Mouse (Mus musculus) midbrain, embryonic 14.5 days (tissue): ENCODE data around the gene Tmem87b. TPM values are rescaled to one million over a fixed set of nuclear protein-coding genes. Genes with fewer than 3 reads are reported as not detected.

Source experiments
- ATAC-seq: fragments of 200-750 bp; cut with Nextera tagmentation; 2 replicates; pipeline ENCODE4 v1.8.0; 2017; ENCODE audit warnings: moderate number of reproducible peaks, moderate library complexity; ENCODE audit not compliant: low FRiP score, low TSS enrichment
- DNase-seq: peaks from one replicate; pipeline ENCODE4 v3.0.0-alpha.2; 2015
- H3K27ac ChIP-seq: fragments of 300-500 bp; sonication (generic); replicated peaks from 2 replicates; pipeline ENCODE4 v1.5.1; 2014; ENCODE audit warnings: mild to moderate bottlenecking, low read depth, low read length, moderate library complexity
- H3K27me3 ChIP-seq: fragments of 300-500 bp; sonication (generic); 2 replicates; pipeline ENCODE4 v1.6.1; 2014; ENCODE audit warnings: low read length, control low read depth, mixed read lengths; ENCODE audit not compliant: control insufficient read depth, insufficient read depth
- H3K36me3 ChIP-seq: fragments of 300-500 bp; sonication (generic); 2 replicates; pipeline ENCODE4 v1.6.1; 2014; ENCODE audit warnings: low read length, control low read depth; ENCODE audit not compliant: control insufficient read depth, insufficient read depth
- H3K4me1 ChIP-seq: fragments of 300-500 bp; sonication (generic); 2 replicates; pipeline ENCODE4 v1.6.1; 2014; ENCODE audit warnings: mild to moderate bottlenecking, antibody characterized with exemption, low read length, control low read depth; ENCODE audit not compliant: control insufficient read depth, insufficient read depth
- H3K4me2 ChIP-seq: fragments of 300-500 bp; sonication (generic); 2 replicates; pipeline ENCODE4 v1.6.1; 2014; ENCODE audit warnings: mild to moderate bottlenecking, low read length, moderate library complexity
- H3K4me3 ChIP-seq: fragments of 300-500 bp; sonication (generic); replicated peaks from 2 replicates; pipeline ENCODE4 v1.5.1; 2014; ENCODE audit warnings: low read depth, low read length
- H3K9ac ChIP-seq: fragments of 300-500 bp; sonication (generic); replicated peaks from 2 replicates; pipeline ENCODE4 v1.6.1; 2014; ENCODE audit warnings: mild to moderate bottlenecking, low read length, moderate library complexity
- H3K9me3 ChIP-seq: fragments of 300-500 bp; sonication (generic); 2 replicates; pipeline ENCODE4 v1.6.1; 2016; ENCODE audit warnings: low read length, control low read depth, mixed read lengths; ENCODE audit not compliant: control insufficient read depth
- WGBS: fragments of 180-500 bp; shearing (Covaris S2); extraction: QIAGEN DNeasy Blood & Tissue Kit; methylation state at CpG from one replicate; pipeline ENCODE4 v1.1.7; 2014; 5-methylcytosine and 5-hydroxymethylcytosine counted together
- polyA plus RNA-seq: library from polyadenylated mRNA; unstranded; fragments of >200 nt; fragmentation: Nextera tagmentation; extraction: Ambion mirVana; gene quantifications from 2 replicates; pipeline ENCODE4 v1.2.1, GENCODE M21; 2014

Gene Tmem87b
- polyA plus RNA-seq, 1 experiment from 2014 or later = 39.0 TPM

DNA sequence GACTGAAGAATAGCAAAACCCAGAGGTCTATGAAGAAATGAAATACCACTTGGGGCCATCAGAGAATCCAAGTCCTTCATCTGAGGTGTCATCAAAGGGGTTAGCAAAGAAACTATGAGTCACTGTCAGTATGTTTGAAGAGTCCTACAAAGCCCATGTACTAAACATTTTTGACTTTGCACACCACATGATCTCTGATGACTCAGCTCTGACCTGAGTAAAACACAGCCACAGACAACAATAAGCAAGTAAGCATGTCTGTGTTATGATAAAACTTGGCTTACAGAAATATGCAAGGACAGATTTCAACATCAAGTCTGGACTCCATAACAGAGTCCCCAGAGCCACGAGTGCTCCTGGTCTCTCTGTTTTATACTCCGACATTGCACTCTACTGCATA lies 15.1 kb downstream of the Tmem87b start:
- no peaks in the 10 kb centered on the region for H3K4me1 ChIP-seq
- DNase-seq = no peak
- no peaks in the 10 kb centered on the region for H3K9me3 ChIP-seq
- H3K9ac ChIP-seq = no peak overlapping the region
- WGBS = 99% methylated on average over 2 of the region's 2 CpGs
- peaks cover 92% of the 10 kb centered on the region for H3K36me3 ChIP-seq
- no peaks in the 10 kb centered on the region for H3K27me3 ChIP-seq
- no peak for ATAC-seq
- H3K27ac ChIP-seq = no peak overlapping the region
- no peak overlapping the region for H3K4me3 ChIP-seq
- no peak overlapping the region for H3K4me2 ChIP-seq

DNA sequence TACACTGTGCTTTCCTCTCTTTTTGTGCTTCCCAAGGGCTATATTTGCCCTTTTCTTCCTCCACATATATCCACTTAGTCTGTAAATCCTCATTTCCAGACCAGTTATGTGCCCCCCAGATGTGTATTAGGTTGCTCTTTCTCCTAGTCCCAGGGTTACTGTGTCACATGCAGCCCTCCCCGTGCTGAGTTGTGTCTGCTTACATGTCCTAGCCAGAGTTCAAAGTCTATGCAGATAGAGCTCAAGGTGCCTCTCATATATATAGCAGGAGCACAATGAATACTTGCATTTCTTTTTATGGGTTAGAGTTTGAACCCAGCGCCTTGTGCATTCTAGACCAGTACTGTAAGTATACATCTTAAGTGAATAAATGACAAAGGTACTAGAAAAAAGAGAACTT lies 15.5 kb downstream of the Tmem87b start:
- H3K27me3 ChIP-seq = no peaks in the 10 kb centered on the region
- ATAC-seq (no peak), DNase-seq (no peak)
- 96% methylated on average over 2 of the region's 2 CpGs for WGBS
- no peaks in the 10 kb centered on the region for H3K4me1 ChIP-seq
- H3K4me3 ChIP-seq = no peak overlapping the region
- no peak overlapping the region for H3K4me2 ChIP-seq
- H3K27ac ChIP-seq = no peak overlapping the region
- no peak overlapping the region for H3K9ac ChIP-seq
- peaks cover 91% of the 10 kb centered on the region for H3K36me3 ChIP-seq
- no peaks in the 10 kb centered on the region for H3K9me3 ChIP-seq

DNA sequence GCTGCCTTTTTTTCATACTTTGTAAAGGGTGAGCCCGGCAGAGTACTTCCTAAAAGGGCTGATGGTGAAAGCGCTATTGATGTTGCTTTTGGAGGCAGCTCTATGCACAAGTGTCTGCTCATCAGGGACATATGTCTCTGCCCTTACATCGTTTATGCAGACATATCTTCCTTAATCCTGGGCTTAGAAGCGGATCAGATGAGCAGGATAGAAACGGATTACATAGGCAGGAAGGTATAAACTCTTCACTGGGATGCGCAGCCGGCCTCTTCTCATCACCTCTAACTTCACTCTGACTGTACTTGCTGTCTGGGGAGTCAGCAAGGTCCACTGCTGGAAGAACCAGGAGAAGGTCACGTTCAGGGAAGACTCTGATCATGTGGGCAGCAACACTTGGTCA lies 19.6 kb downstream of the Tmem87b start:
- no peak for DNase-seq
- no peak for ATAC-seq
- H3K4me2 ChIP-seq = no peak overlapping the region
- H3K9me3 ChIP-seq = no peaks in the 10 kb centered on the region
- no peaks in the 10 kb centered on the region for H3K4me1 ChIP-seq
- no peak overlapping the region for H3K4me3 ChIP-seq
- H3K36me3 ChIP-seq = peaks cover 83% of the 10 kb centered on the region
- H3K27me3 ChIP-seq = no peaks in the 10 kb centered on the region
- WGBS = 95% methylated on average over 8 of the region's 8 CpGs
- H3K9ac ChIP-seq = no peak overlapping the region
- H3K27ac ChIP-seq = no peak overlapping the region

DNA sequence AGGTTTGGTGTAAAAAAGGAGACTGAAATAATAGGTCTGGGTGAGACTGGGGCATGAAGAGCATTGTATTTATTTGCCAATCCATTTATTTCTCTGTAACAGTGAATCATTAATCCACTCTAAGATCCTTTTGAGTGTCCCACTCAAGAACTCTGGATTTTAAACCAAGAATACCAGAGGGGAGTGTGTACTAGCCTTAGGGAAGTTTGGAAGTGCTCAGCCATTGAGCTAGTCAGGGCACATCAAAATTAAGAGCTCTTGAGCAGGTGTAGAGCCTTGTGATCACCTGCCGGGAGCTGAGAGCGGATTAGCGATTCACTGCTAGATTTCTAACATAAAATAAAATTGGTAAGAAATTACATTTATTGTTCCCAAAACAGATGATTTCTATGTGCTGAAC lies 20.7 kb downstream of the Tmem87b start:
- Histone ChIP-seq H3K27ac (no peak overlapping the region), H3K9me3 (no peaks in the 10 kb centered on the region), H3K27me3 (no peaks in the 10 kb centered on the region), H3K4me2 (no peak overlapping the region), H3K9ac (no peak overlapping the region), H3K4me1 (no peaks in the 10 kb centered on the region), H3K36me3 (peaks cover 82% of the 10 kb centered on the region), H3K4me3 (no peak overlapping the region)
- 93% methylated on average over 3 of the region's 3 CpGs for WGBS
- no peak for ATAC-seq
- no peak for DNase-seq

DNA sequence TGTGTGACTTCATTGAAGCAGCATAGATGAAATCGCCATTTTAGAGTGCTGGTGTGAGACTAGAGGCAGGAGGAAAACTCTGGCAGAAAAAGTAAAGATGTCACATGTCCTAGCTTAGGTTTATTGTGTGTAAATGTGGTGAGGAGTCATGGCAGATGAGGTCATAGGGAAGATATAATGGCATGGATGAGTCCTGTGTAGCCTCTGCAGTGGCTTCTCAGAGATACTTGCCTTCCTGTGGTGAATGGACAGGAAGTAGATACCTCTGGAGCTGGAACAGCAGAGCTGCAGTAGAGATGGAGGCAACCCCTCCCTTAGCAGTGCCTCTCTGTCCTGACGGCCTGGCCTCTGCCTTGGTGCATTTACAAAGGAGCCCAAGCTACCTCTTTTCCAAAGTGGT lies 21.6 kb downstream of the Tmem87b start:
- H3K4me2 ChIP-seq = no peak overlapping the region
- no peaks in the 10 kb centered on the region for H3K4me1 ChIP-seq
- H3K4me3 ChIP-seq = no peak overlapping the region
- H3K27me3 ChIP-seq = no peaks in the 10 kb centered on the region
- H3K27ac ChIP-seq = no peak overlapping the region
- H3K36me3 ChIP-seq = peaks cover 80% of the 10 kb centered on the region
- H3K9me3 ChIP-seq = no peaks in the 10 kb centered on the region
- ATAC-seq (no peak), DNase-seq (no peak)
- WGBS = 95% methylated on average over 2 of the region's 2 CpGs
- H3K9ac ChIP-seq = no peak overlapping the region

DNA sequence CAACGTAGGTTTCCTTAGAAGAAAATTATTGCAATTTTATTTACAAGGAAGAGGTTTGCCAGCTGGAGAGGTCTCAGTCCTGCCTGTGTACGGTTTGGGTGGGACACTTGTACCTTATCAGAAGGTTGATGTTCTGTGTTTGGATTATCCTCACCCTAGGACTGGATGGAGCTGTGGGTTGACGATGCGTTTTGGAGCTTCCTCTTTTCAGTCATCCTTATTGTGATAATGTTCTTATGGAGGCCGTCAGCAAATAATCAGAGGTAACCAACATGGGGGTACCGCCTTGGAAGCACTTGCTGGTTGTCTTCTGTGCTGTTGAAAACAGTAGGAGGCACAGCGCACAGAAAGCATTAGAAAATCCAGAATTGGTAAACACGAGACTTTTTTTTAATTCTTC lies 24.5 kb downstream of the Tmem87b start:
- WGBS = 90% methylated on average over 8 of the region's 8 CpGs
- DNase-seq (no peak), ATAC-seq (no peak)
- Histone ChIP-seq H3K36me3 (peaks cover 82% of the 10 kb centered on the region), H3K27ac (no peak overlapping the region), H3K9ac (no peak overlapping the region), H3K9me3 (no peaks in the 10 kb centered on the region), H3K4me1 (no peaks in the 10 kb centered on the region), H3K4me3 (no peak overlapping the region), H3K27me3 (no peaks in the 10 kb centered on the region), H3K4me2 (no peak overlapping the region)

DNA sequence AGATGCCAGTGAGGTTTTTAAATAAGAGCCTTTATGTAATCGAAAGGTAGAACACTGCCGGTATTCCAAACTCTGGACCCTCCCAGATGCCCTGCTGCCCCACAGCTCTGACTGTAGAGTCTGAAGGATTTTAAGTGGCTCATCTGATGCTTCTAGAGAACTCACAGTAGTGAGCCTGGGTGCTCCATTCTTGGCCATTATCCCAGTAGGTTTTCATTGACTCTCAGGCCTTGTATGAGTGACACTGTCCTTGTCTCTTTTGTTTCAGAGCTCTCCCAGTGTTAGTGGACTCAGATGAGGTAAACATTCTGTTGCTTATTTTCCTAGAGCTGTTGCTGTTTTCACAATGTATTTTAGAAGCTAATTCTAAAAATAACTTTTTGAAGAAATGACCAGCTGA lies 32.1 kb downstream of the Tmem87b start:
- H3K36me3 ChIP-seq = peaks cover 91% of the 10 kb centered on the region
- ATAC-seq = no peak

DNA sequence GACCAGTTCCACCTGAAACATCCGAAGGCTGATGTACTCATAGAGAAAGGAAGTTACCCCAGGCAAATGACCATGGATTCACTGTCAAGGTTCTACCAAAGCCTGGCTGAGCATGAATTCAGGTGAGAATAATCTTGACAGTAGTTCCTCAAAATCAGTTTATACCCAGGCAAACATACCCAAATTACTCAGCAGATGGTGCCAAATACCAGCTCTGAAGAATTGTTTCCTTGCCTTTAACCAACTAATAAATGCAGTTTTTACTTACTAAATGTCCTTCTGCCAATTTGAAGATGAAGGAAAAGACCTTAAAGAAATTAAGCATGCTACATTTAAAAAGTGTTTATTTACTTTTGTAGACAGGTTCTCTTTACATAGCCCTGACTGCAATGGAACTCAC lies 38.8 kb downstream of the Tmem87b start:
- no peak overlapping the region for H3K27ac ChIP-seq
- no peak overlapping the region for H3K4me3 ChIP-seq
- H3K4me2 ChIP-seq = no peak overlapping the region
- no peaks in the 10 kb centered on the region for H3K9me3 ChIP-seq
- DNase-seq (peak; percentile 18), ATAC-seq (no peak)
- H3K4me1 ChIP-seq = no peaks in the 10 kb centered on the region
- WGBS = 83% methylated on average over 1 of the region's 1 CpGs
- no peak overlapping the region for H3K9ac ChIP-seq
- H3K36me3 ChIP-seq = peaks cover 25% of the 10 kb centered on the region
- no peaks in the 10 kb centered on the region for H3K27me3 ChIP-seq

More for the DNA sequence above, 32.1 kb downstream of the Tmem87b start:
- no peak for DNase-seq
- H3K4me1 ChIP-seq = no peaks in the 10 kb centered on the region
- no peak overlapping the region for H3K4me2 ChIP-seq
- H3K9ac ChIP-seq = no peak overlapping the region
- H3K9me3 ChIP-seq = no peaks in the 10 kb centered on the region
- H3K27ac ChIP-seq = no peak overlapping the region
- H3K27me3 ChIP-seq = no peaks in the 10 kb centered on the region
- H3K4me3 ChIP-seq = no peak overlapping the region
- 98% methylated on average over 2 of the region's 2 CpGs for WGBS

DNA sequence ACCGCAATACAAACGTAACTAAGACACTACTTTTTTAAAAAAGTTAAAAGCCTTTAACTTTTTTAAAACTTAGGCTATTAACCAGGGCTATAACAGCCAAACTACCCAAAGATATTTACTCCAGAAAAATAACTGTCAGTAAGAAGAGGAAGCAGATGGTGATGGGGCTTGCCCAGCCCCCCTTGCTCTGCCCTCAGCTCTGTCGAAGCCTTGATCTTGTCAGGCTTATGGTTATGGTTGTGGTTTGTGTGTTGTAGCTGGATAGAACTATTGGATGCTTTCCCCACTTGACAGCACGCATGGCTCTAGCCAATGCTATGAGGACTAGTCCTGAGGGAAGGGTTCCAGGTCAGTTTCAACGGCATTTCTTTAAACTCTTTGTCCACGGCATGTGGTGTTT lies 41.0 kb downstream of the Tmem87b start:
- Histone ChIP-seq H3K4me1 (no peaks in the 10 kb centered on the region), H3K4me2 (no peak overlapping the region), H3K36me3 (0 out of 2 replicates have a peak, but pooled peaks cover 5% of the 10 kb centered on the region), H3K27me3 (0 out of 2 replicates have a peak, but pooled peaks cover under 1% of the 10 kb centered on the region), H3K9ac (no peak overlapping the region), H3K4me3 (no peak overlapping the region), H3K27ac (no peak overlapping the region), H3K9me3 (no peaks in the 10 kb centered on the region)
- DNase-seq (no peak), ATAC-seq (no peak)
- 92% methylated on average over 6 of the region's 6 CpGs for WGBS
